Mouse (Mus musculus): ENCODE results near the gene Acot2. TPM values are rescaled to one million over a fixed set of nuclear protein-coding genes. Genes with fewer than 3 reads are reported as not detected.
"Not testable (repeated sequence)": the region's sequence is repeated elsewhere in the genome, so short reads cannot be mapped to it uniquely, and the experiment has no call there.

Acot2 gene
- total RNA-seq (2014; fragmentation: Nextera tagmentation) (10.3 and 11.5 TPM in 2 replicates), total RNA-seq (2017) (17.8 and 18.6 TPM in 2 replicates)

DNA sequence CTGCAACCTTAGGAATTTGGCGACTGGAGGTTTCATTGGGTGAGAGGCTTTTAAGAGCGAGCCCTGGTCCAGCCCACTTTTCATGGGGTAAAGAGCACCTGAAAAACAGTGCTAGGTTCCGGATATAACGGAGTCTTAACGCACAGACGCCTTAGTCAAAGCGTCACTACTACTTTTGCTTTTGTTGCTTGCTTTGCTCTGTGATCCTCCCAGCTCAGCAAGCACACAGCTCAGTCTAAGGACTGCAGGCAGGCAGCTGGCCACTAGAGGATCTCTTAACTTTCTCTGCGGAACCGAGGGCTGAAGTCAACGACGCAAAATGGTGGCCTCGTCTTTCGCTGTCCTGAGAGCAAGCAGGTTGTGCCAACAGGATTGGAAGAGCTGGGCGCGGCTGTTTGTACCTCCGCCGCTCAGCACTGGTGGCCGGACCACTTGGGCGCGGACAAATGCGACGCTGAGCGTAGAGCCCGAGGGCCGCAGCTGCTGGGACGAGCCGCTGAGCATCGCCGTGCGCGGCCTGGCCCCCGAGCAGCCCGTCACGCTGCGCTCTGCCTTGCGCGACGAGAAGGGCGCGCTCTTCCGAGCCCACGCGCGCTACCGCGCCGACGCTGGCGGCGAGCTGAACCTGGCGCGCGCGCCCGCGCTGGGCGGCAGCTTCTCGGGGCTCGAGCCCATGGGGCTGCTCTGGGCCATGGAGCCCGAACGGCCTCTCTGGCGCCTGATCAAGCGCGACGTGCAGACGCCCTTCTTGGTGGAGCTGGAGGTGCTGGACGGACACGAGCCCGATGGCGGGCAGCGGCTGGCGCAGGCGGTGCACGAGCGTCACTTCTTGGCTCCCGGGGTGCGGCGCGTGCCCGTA is at the start of gene Acot2:
Gene Acot2 (plus strand): TSS at position 279 of the 859 bp plus-strand sequence.
- peak; percentile 91 for ATAC-seq (replicated peaks; ENCODE audit: low FRiP score, low TSS enrichment, poor library complexity, severe bottlenecking)

DNA sequence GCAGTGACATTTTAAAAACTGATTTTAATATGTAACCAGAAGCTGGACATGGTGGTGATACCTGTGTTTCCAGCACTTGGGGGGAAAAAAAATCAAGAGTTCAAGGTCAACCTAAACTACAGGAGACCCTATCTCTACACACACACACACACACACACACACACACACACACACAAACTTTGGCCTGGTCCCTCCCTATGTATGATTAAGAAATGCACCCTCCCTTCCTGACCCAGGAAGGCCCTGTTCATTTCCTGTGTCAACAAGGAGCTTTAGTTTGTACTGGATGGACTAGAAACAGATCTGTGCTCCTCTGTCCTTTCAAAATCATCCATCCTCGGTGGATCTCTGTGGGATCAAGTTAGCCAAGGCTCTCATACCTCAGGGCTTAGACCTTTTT is 49.1 kb upstream of the Acot2 start:
- ATAC-seq (replicated peaks; ENCODE audit: low FRiP score, low TSS enrichment, poor library complexity, severe bottlenecking), result not testable (repeated sequence)

DNA sequence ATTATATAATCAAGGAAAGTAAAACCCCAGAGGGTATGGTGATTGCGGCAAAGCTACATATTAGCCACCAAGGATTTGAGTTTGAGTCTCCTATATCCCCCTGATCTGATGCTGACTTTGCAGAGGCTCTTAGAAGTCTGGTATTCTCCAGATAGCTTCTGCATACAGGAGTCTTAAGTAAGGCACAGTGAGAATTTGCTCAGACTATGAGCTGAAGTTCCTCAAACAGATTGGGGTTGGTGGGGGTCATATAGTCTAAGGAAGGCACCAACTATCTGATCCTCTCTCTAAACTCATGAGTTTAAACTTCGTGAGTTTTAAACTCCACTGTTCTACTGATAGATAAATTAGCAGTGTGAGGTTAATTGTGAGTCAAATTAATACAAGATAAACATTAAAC is 48.3 kb upstream of the Acot2 start:
- ATAC-seq (replicated peaks; ENCODE audit: low FRiP score, low TSS enrichment, poor library complexity, severe bottlenecking), result no peak

DNA sequence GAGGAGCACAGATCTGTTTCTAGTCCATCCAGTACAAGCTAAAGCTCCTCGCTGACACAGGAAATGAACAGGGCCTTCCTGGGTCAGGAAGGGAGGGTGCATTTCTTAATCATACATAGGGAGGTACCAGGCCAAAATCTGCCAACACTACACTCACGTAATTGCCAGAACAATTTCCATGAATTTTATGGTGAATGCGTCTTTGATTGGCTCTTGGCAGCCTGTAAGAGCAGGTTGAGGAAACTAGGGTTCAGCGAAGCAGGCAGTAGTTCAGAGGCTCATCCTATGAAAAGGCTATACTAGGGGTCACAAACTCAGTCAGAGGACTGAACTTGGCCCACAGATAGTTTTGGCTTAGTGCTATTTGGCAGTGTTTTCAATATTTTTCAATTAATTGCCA is 47.6 kb upstream of the Acot2 start:
- ATAC-seq (replicated peaks; ENCODE audit: low FRiP score, low TSS enrichment, poor library complexity, severe bottlenecking), result no peak

DNA sequence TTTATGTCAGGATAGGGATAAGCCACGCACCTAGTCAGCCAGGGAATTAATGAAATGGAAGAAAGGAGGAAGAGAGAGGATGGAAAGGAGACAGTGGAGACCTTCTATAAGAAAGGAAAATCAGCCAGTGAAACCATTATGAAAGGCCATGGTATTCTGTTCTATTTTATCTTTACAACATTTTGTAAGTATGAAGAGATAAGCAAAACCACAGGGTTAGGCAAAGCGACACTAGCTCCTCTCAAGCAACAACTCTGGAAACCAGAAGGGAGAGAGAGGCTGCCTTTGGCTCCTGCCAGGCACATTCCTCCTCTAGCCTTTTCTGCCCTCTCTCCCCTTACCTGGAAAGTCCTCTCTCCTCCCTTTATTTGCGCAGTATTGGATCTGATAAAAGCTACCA is 45.7 kb upstream of the Acot2 start:
- ATAC-seq (replicated peaks; ENCODE audit: low FRiP score, low TSS enrichment, poor library complexity, severe bottlenecking), result peak; percentile 78

DNA sequence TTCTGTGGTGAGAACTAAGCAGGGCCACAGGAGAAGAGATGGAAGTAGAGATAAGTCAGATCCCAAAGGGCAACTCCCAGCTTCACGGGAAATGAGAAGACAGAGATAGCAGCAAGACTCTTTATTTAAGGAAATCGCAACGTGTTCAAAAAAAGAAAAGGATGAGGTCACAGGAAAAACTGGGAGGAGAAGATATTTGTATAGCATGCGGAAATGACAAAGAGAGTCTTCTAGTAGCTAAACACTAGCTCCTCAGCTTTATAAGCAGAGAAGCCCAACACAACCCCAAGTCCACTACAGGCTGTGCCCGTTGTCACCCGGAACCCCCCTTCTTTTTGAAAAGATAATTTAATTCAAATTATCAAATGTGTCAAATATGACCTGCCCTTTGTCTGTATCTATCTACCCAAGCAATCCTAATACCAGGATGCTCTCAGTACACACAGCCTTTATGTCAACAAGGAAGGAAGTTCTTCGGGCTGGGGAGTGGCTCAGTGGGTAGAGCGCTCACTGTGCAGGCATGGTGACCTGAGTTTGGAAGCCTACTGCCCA is 40.3 kb upstream of the Acot2 start:
- ATAC-seq (replicated peaks; ENCODE audit: low FRiP score, low TSS enrichment, poor library complexity, severe bottlenecking), result no peak

DNA sequence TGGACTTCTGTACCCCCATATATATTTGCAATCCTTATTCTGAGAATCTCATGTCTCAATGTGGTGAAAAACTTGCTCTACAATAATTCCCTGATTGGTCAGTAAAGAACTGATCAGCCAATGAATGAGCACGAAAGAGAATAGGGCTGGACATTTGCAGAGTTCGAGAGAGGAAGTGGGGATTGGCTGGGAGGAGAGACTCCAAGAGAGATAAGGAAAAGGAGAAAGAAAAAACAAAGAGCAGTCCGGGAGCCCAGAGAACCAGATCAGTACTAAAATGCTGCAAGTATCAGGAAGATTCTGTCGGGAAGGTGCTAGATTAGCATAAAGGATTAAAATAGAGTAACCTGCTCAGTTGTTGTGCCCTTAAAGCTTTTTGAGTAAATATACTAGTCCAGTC is 38.6 kb upstream of the Acot2 start:
- ATAC-seq (replicated peaks; ENCODE audit: low FRiP score, low TSS enrichment, poor library complexity, severe bottlenecking), result peak; percentile 54

DNA sequence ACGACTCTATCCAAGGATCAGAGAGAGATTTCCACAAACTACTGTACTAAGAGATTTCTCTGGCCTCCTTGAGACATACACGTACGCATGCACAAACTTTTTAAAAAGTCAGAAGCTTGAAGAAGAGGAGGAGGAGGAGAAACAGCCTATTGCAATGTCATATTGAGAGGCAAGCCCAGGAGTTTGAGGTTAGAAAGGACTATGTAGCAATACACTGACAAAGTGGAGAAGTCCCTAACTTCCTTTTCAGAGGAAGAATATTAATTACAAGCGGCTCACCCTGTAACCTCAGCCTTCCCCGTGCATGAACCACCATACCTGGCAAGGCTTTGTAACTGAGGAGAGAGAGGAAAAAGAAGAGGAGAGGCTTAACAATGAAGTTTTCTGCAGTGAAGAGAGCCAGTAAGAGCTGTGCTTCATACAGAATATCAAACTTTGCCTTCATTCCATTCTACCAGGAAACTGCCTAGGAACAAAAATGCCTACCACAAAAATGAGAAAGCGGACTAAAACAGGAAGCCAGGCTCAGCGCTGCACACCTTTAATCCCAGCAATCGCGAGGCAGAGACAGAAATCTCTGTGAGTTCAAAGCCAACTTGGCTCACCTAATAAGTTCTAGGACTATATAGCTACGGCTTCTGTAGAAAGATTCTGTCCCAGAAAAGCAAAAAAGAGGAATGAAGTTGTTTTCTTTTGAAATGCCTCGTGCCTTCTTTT is 37.7 kb upstream of the Acot2 start:
- ATAC-seq (replicated peaks; ENCODE audit: low FRiP score, low TSS enrichment, poor library complexity, severe bottlenecking), result no peak

DNA sequence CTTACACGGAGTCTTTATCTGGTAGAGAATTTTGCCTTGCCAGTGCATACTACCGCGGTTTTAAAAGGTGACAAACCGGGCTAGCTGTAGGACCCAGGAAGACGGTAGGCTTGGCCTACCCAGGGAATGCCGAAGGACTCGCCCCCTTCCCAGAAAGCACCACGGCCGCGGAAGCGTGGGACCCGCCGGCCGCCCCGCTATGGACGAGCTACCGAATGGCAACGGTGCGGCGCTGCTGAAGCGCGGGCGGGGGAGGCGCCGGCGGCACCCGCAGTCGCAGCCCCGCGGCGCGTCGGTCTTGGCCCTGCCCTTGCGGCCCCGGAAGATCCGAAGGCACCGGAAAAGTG is 37.2 kb upstream of the Acot2 start, which contains the start of gene Riox1:
Gene Riox1 (plus strand): TSS at position 116 of the 347 bp plus-strand sequence.
- ATAC-seq (replicated peaks; ENCODE audit: low FRiP score, low TSS enrichment, poor library complexity, severe bottlenecking), result peak; percentile 83

DNA sequence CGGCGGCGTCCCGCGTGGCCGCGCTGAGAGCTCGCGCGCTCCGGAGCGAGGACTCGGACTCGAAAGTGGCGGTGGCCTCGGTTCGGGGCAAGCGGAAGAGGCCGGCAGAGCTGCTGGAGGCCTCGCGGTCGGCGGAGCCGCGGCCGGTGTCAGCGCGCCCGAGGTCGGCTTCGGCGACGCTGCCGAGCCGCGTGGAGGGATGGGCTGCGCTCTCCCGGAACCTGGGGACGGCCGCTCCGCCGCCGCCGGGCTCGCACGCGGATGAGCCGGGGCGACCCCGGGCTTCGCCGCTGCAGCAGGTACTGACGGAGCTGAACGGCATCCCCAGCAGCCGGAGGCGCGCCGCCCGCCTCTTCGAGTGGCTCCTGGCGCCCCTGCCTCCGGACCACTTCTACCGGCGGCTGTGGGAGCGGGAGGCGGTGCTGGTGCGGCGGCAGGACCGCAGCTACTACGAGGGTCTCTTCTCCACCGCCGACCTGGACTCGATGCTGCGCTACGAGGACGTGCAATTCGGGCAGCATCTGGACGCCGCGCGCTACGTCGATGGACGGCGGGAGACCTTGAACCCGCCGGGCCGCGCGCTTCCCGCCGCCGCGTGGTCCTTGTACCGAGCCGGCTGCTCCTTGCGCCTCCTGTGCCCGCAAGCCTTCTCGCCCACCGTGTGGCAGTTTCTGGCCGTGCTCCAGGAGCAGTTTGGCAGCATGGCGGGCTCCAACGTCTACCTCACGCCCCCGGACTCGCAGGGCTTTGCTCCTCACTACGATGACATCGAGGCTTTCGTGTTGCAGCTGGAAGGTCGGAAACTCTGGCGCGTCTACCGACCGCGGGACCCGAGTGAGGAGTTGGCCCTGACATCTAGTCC is 36.6 kb upstream of the Acot2 start:
- ATAC-seq (replicated peaks; ENCODE audit: low FRiP score, low TSS enrichment, poor library complexity, severe bottlenecking), result peak; percentile 42

DNA sequence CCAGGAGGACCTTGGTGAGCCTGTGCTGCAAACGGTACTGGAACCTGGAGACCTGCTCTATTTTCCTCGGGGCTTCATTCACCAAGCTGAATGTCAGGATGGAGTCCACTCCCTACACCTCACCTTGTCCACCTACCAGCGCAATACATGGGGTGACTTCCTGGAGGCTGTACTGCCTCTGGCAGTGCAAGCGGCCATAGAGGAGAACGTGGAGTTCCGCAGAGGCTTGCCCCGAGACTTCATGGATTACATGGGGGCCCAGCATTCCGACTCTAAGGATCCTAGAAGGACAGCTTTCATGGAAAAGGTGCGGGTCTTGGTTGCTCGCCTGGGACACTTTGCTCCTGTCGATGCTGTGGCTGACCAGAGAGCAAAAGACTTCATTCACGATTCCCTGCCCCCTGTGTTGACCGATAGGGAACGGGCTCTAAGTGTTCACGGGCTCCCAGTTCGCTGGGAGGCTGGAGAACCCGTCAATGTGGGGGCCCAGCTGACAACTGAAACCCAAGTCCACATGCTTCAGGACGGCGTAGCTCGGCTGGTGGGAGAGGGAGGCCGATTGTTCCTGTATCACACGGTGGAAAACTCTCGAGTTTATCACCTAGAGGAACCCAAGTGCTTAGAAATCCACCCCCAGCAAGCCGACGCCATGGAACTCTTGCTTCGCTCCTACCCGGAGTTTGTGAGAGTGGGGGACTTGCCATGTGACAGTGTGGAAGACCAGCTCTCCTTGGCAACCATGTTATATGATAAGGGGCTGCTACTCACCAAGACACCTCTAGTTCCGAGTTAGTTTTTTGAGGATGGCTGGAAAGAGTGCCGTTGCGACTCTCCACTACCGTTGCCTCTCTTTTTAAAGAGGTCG is 35.7 kb upstream of the Acot2 start:
- ATAC-seq (replicated peaks; ENCODE audit: low FRiP score, low TSS enrichment, poor library complexity, severe bottlenecking), result no peak

DNA sequence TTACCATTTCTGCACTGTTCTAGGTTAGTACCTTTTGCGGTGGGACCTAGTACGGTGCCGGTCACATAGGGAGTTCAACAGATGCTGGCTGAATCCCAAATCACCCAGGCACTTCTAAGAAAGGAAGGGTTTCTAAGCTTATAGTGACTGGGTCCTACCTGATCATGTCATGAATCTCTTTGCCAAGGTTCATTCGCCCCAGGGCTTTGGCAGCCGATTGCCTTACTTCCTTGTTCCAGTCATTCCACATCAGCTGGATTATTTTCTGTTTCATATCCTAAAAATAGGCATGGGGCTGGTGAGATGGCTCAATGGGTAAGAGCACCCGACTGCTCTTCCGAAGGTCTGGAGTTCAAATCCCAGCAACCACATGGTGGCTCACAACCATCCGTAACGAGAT is 29.4 kb upstream of the Acot2 start:
- no peak for ATAC-seq (replicated peaks; ENCODE audit: low FRiP score, low TSS enrichment, poor library complexity, severe bottlenecking)

DNA sequence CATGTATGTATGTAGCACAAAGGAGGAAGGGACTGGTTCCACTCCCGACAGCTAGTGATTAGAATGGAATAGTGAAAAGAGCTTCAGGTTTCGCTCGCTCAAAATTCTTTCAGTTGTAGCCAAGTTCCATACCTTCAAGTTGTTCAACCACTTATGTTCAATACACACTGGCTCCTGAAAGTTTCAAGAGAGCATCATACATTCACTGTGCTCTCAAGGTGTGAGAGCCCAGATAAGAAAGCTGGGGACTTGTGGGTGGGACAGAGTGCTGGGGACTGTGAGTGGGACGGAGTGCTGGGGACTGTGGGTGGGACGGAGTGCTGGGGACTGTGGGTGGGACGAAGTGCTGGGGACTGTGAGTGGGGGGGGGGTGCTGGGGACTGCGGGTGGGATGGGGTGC is 22.4 kb upstream of the Acot2 start:
- no peak for ATAC-seq (replicated peaks; ENCODE audit: low FRiP score, low TSS enrichment, poor library complexity, severe bottlenecking)

DNA sequence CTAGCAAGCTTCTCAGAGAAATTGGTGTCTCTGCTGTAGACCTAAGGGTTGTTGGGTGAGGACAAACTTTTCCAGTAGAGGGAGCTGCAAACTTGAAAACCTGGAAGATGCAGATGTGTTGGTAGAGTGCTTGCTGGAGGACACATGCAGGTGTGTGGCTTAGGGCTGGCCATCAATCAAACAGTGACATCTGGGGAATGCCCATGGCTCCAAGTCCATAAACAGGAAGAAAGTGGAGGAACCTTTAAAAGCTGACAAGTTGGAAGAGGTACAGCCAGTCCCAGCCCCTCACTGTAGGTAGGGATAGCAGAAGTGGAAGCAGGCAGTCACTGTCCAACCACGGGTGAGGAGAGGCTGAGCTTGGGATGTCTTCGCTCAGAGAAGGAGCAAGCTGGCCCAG is 15.5 kb upstream of the Acot2 start:
- ATAC-seq (replicated peaks; ENCODE audit: low FRiP score, low TSS enrichment, poor library complexity, severe bottlenecking), result peak; percentile 70; the same call in 1 of the 2 replicates

DNA sequence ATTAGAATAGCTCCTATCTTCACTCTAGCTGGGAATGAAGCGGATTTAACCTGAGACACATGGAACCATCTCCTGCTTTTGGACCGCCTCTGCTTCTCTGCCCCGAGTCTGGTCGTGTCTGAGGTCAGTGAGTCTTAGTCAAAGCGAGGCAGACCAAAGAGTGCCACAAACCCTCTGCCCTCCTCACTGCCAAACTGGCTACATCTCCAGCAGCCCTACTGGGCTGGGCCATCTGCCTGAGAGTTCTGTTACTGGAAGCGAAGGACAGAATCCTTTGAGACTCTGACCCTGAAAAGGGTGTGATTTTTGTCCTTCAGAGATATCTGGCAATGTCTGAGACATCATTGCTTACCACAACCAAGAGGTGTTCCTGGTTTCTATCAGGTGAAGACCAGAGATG is 8.8 kb upstream of the Acot2 start:
- ATAC-seq (replicated peaks; ENCODE audit: low FRiP score, low TSS enrichment, poor library complexity, severe bottlenecking), result no peak

DNA sequence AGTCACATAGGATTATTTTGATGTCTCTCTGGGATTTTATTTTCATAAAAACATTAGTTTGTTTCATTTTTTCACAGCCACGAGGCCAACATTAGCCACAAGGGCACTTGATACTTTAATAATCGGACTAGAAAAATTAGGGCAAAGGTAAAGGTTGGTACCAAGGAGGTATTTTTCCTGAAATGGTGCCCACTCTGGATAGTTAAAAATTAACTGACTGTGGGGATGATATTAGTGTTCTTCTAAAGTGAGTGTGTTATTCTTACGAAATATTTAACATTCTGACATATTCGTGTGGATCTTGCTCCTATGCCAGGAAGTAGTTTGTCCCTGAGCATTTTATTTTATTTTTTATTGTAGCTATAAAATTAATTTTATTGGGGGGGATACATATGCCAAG is 6.0 kb upstream of the Acot2 start:
- no peak for ATAC-seq (replicated peaks; ENCODE audit: low FRiP score, low TSS enrichment, poor library complexity, severe bottlenecking)

DNA sequence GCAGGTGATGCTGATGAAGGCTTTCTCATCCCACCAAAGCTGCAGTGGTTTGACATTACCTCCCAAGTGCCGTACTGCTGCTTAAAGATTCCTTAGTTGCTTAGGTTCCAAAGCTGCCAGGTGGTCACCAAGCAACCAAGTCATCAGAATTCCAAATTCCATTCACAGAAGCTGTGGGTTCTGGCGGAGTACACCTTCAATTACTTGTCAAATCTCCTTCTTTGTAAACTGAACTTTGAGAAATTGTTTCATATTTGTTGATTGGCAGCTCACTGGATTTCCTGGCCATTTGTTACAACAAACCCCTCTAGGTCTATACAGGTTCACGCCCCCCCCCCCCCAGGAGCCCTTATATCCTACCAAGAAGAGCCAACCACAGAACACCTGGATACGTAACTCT is 2.9 kb upstream of the Acot2 start, which contains the start of gene Heatr4:
Gene Heatr4 (minus strand): TSS at position 101 of the 400 bp plus-strand sequence.
- ATAC-seq (replicated peaks; ENCODE audit: low FRiP score, low TSS enrichment, poor library complexity, severe bottlenecking), result no peak

DNA sequence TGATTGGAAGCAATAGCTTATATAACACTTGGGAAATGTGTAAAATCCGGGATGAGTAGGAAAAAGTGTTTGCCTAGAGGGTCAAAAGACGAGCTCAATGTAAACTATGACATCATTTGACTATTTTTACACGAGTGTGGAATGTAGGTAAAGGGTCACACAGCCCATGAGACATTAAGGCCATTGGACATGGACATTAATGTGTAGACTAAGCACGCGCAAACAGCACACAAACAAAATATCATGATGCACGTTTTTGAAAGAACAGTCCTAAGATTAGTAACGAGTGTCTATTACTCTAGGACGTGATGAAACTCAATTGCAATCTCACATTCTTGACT is 449 bp upstream of the Acot2 start:
- ATAC-seq (replicated peaks; ENCODE audit: low FRiP score, low TSS enrichment, poor library complexity, severe bottlenecking), result peak; percentile 15; the same call in 1 of the 2 replicates

DNA sequence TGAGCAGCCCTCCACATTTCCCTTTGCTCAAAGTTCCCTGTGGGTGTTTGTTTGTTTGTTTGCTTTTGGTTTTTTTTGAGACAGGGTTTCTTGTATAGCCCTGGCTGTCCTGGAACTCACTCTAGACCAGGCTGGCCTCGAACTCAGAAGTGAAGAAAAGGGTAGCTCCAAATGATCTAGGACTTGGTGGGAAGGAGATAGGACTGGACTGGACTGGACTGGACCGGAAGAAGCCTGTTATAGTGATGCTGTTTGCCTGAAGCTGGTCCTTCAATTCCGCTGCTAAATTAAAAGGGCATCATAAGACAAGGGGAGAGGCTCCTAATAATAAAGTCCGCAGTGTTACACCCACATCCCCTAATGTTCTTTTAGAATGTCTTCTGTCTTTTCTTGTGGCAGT is 822 bp downstream of the Acot2 start:
- ATAC-seq (replicated peaks; ENCODE audit: low FRiP score, low TSS enrichment, poor library complexity, severe bottlenecking), result no peak
